Mouse (Mus musculus) layer of hippocampus, adult 8-10 months (tissue): Measurements from ENCODE around the gene Cdk14. TPM values are rescaled to one million over a fixed set of nuclear protein-coding genes. Genes with fewer than 3 reads are reported as not detected.

Experiments
- DNase-seq, 2 experiments: peaks; one replicate each; pipeline ENCODE4 v3.0.0; 2022; ENCODE audit warnings: low spot score in 2 of 2
- total RNA-seq, 4 experiments: library from RNA; stranded (reverse); gene quantifications; 2 replicates each; pipeline ENCODE4 v1.2.4; 2022

Gene Cdk14
- total RNA-seq, 4 experiments from 2014 or later = 243 to 267 (median 257) TPM

- no peak for DNase-seq
Observed at GRCm38 (mm10) chr5:5007489-5008152, 412.5 kb downstream of the Cdk14 start.

- DNase-seq = no peak
Observed at GRCm38 (mm10) chr5:5005633-5006032, 414.5 kb downstream of the Cdk14 start.

GRCm38 (mm10) chr5:5004740-5005139, 415.4 kb downstream of the Cdk14 start:
- DNase-seq = no peak

GRCm38 (mm10) chr5:4993192-4993601, 426.9 kb downstream of the Cdk14 start:
- DNase-seq = peak; percentile 89 to 92

- peak; percentile 28 to 43 for DNase-seq
Observed at GRCm38 (mm10) chr5:4991023-4991422, 429.1 kb downstream of the Cdk14 start.

GRCm38 (mm10) chr5:4990237-4990636, 429.9 kb downstream of the Cdk14 start:
- DNase-seq = no peak

- no peak for DNase-seq
Observed at GRCm38 (mm10) chr5:4986181-4986580, 433.9 kb downstream of the Cdk14 start.

GRCm38 (mm10) chr5:4979551-4979950, 440.6 kb downstream of the Cdk14 start:
- DNase-seq = no peak

GRCm38 (mm10) chr5:4973408-4973807, 446.7 kb downstream of the Cdk14 start:
- DNase-seq = no peak

GRCm38 (mm10) chr5:4962063-4962610, 458.0 kb downstream of the Cdk14 start:
- peak; percentile 60 for DNase-seq

- DNase-seq = no peak
Observed at GRCm38 (mm10) chr5:4961636-4962035, 458.5 kb downstream of the Cdk14 start.

GRCm38 (mm10) chr5:4959446-4959845, 460.7 kb downstream of the Cdk14 start:
- no peak for DNase-seq

GRCm38 (mm10) chr5:4955993-4956392, 464.1 kb downstream of the Cdk14 start:
- DNase-seq = no peak

GRCm38 (mm10) chr5:4955392-4955791, 464.7 kb downstream of the Cdk14 start:
- DNase-seq = no peak

GRCm38 (mm10) chr5:4949433-4949832, 470.7 kb downstream of the Cdk14 start:
- no peak for DNase-seq

GRCm38 (mm10) chr5:4948090-4948954, 471.8 kb downstream of the Cdk14 start:
- DNase-seq = no peak

- no peak for DNase-seq
Observed at GRCm38 (mm10) chr5:4935131-4935530, 485.0 kb downstream of the Cdk14 start.

GRCm38 (mm10) chr5:4934491-4934890, 485.6 kb downstream of the Cdk14 start:
- DNase-seq = no peak

GRCm38 (mm10) chr5:4931539-4932143, 488.5 kb downstream of the Cdk14 start:
- DNase-seq = no peak

GRCm38 (mm10) chr5:4929628-4930027, 490.5 kb downstream of the Cdk14 start:
- DNase-seq = no peak

- DNase-seq = no peak
Observed at GRCm38 (mm10) chr5:4924866-4925265, 495.2 kb downstream of the Cdk14 start.

- peak in 1 of 2 experiments; percentile 39 for DNase-seq
Observed at GRCm38 (mm10) chr5:4918376-4918775, 501.7 kb downstream of the Cdk14 start.
